Mouse (Mus musculus): ENCODE measurements at regions not wholly inside any gene's neighbourhood (a gene's known extent, or its start where the extent isn't known, plus 50 kb on each side); places are given as distances from the start of the nearest gene placed in this dataset.

DNA sequence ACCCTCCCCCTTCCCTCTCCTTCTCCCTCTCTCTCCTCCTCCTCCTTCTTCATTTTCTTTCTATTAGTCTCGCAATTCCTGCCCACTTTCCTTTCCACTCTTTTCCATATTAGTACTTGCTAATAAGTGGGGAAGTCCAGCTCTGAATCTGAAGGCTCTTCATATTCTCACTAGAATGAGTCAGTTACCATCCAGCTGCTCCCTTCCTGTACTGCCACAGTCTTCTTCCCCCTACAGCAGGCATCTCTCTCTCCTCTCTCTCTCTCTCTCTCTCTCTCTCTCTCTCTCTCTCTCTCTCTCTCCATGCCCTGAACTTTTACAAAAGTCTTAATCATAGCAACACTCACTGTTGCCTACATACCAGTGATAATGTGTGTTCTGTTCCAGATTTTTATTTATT is 226.6 kb upstream of the Pter start:
- no peak for DNase-seq (ENCODE audit: low spot score in 2 of 2)
- intact Hi-C loops (cut with DNase I), result no loop called here

DNA sequence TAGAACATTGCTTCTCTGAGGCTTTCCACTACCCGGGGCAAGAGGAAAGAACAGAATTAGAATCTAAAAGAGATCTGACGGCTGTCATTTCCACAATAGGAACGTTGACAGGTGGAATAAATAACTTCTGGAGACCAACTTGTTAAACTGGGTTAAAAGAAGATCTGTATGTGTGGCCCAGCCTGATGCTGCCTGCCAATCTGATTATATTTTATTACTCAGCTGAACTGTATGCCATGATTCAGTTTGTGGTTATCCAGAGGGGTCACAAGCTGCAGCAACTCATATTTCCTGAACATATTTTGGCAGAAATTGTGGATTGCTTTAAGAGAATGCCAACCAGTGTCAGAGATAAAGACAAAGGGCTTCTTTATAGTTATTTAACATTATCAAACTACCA is 224.5 kb upstream of the Pter start:
- intact Hi-C loops (cut with DNase I), result no loop called here
- DNase-seq (ENCODE audit: low spot score in 2 of 2), result no peak

DNA sequence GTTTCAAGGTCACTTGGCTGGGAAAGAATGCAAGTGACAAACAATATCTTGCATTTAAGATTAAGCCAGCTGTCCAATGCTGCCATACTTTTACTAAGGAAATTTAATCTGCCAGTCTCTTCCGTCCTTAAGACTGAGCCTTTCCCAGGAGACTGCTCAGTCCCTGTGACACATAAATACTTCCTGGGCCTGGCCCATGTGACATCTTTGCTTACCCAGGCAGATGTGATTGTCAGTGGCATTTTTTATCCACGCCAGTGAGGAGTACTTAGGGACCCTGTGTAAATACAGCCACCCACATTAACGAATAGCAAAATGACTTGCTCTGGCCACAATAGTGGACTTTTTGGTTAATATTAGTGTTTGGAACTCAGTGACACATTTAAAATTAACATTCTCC is 216.3 kb upstream of the Pter start:
- intact Hi-C loops (cut with DNase I), result loop anchor here (5.0 kb wide), 2 partner anchors 355 to 485 kb away; no protein-coding TSS in a partner anchor
- no peak for DNase-seq (ENCODE audit: low spot score in 2 of 2)

DNA sequence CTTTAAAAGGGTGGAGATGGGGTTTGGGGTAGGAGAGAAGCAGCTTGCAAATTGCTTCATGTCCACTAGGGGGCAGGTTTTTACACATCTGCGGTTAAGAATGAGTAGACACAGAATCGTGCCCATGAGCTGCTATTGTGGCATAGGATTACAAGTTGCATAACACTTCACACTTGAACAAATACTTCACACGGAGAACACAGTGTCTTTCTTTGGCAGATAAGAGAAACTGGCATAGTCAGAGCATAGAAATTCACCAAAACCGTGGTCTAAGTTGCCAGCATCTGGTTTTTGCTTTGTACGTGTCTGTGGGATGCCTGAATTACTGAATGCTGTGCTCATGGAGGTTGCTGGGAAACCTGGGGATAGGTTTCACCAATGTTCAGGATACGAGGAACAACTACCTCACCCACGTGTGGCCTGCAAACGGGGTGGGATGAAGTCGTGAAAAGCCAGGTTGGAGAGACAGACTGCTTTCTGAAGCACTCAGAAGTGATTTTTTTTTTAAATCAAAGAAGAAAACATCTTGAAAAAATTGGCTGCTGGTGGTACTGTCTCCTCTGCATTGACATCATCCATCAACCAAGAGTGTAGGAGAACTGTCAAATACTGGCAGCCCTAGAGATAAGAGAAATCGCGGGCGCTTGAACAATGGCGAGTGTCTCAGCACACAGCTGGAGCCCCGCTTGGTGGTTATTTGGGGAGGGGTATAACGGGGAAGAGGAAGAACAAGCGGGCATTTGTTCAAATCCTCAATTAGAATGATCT is 214.5 kb upstream of the Pter start:
- DNase-seq (ENCODE audit: low spot score in 2 of 2), result peak; percentile 66 to 84
- intact Hi-C loops (cut with DNase I), result loop anchor here (1.0 to 5.0 kb wide), 5 partner anchors 175 to 527 kb away; partner anchors contain the start of gene C1ql3

DNA sequence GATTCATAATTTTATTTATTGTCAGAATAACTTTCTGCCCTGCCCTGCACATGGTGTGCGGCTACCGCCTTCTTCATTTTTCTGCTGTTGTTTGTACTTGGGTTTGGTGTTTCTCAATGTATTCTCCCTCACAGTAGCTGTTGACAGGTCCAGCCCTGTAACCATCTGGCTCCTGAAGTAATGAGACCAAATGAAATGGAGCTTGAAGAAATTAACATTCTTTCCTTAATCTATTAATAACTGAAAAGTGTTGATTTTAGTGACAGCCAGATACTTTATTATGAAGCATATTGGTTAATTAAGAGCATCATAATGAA is 214.0 kb upstream of the Pter start:
- DNase-seq (ENCODE audit: low spot score in 2 of 2), result peak; percentile 20 to 21
- intact Hi-C loops (cut with DNase I), result loop anchor here (1.0 to 5.0 kb wide), 6 partner anchors 67 to 527 kb away; partner anchors contain the start of gene C1ql3

DNA sequence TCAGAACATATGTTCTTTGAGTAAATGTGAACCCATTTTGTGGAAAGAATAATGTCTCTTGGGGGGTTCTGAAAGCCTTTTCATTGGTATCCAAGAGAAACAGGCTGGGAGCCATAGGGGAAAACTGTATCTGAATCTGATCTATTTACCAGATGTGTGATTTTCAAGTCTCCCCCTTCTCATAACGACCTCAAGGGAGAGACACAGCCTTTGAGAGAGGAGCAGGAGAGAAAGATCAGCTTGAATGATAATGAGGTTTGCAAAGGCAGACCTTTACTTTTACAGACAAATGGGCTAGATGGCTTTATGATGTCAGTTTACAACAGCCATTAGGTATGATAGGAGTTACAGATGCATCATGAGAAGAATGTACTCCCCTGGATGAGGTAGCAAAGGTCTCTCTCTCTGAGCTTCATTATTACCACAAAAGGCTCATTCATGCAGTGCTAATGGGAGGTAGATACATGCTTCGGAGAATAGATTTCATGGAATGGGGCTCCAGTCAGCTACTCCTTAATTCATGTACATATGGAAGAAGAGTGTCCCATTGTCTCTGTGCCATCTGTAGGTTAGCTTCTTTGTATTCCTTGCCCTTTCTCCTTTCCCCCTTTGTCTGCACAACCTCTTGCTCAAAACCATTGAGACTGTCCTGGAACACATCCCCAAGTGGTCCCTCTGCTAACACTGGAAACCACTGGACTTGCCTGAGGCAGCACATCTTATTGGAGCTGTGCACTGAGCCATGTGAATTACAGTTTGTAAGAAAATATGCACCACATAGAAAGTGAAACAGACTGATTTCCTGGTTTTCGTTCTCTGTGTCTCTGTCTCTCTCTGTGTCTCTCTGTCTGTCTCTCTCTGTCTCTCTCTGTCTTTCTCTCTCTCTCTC is 207.5 kb upstream of the Pter start:
- intact Hi-C loops (cut with DNase I), result no loop called here

DNA sequence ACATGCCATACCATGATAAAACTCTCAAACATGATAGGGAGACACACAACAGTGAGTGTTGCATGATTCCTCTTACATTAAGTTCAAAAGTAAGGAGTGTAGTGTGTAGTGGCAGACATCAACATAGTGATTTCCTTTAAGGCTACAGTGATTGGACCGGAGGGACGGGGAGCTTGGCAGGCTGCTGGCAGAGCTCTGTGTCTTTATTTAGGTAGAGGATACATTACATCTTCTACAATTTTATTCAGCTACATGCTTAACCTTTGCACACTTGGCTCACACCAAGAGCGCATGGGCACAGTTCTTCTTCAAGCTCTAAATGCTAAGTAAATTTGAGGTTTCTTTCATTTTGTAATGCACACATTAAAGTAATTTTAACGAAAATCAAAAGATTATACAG is 194.6 kb upstream of the Pter start:
- intact Hi-C loops (cut with DNase I), result no loop called here
- DNase-seq (ENCODE audit: low spot score in 2 of 2), result no peak

More for the DNA sequence above, 207.5 kb upstream of the Pter start:
- DNase-seq (ENCODE audit: low spot score in 2 of 2), result no peak

DNA sequence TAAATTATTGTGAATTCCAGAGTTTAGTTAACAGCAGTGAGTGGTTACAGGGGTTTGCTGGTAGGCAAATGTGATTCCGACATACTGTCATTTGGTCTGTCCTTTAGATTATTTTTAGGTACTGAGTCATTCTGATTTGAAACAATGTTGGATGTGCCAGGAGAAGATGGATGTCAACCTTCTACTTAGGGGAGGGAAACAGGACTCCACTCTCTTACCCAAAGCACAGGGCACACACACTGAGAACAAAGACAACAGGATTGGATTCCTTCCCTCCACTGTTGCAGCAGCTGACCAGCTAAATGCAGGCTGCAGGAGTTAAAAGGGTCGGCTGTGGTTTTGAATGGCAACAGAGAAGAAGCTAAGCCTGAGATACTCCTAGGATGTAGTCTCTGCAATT is 186.7 kb upstream of the Pter start:
- intact Hi-C loops (cut with DNase I), result no loop called here
- DNase-seq (ENCODE audit: low spot score in 2 of 2), result no peak

DNA sequence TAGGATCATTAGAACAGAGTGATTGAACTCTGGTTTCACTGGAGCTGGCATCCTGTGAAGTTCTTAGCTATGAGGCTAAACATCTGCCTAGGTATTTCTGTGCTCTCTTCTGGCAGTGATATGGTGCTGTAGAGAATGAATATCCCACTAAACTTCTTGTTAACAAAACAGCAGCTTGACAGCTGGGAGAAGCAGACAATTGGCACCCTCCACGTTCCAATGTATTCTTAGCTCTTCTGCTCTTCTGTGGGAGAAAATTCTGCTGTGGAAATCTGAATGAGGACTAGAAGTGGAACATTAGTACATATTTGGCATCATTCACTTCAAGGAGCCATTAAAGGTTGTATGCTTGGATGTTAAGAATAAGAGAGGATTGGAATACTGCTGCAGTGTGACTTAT is 177.0 kb upstream of the Pter start:
- DNase-seq (ENCODE audit: low spot score in 2 of 2), result peak; percentile 19 to 76
- intact Hi-C loops (cut with DNase I), result no loop called here

DNA sequence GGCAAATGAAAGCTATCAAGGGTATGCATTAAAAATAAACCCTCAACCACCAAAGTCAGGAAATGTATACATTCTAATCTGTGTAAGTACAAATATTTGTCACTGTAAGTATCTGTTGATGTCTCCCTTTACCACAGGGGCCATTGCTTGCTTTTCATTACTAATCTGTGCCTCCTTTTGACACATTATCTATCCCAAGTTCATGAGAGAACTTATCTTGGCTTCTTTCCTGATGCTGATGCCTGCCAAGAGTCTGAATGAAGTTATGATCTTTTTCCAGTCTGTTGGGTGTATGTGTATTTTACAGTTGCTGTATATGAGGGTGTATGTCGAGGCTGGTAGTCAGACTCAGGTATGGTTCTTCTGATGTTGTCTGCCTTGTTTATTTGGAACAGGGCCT is 165.0 kb upstream of the Pter start:
- intact Hi-C loops (cut with DNase I), result no loop called here
- DNase-seq (ENCODE audit: low spot score in 2 of 2), result no peak

DNA sequence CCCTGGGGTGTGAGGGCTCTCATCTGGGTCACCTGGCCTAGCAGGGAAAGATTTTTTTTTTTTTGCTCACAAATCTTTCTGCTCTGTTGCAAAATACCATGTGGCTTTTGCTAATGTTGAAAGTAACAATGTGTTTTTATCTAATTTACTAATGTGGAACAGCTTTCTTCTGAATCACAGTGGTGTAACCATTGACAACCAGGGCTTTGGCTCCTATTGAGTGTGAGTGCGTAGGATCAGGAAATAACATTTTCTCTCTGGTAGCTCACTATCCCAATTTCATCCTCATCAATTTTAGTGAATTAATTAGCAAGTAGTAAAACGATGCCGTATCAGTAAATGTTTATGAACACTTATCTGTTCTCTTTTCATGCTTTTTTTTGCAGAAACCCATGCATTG is 163.9 kb upstream of the Pter start:
- DNase-seq (ENCODE audit: low spot score in 2 of 2), result no peak
- intact Hi-C loops (cut with DNase I), result no loop called here

DNA sequence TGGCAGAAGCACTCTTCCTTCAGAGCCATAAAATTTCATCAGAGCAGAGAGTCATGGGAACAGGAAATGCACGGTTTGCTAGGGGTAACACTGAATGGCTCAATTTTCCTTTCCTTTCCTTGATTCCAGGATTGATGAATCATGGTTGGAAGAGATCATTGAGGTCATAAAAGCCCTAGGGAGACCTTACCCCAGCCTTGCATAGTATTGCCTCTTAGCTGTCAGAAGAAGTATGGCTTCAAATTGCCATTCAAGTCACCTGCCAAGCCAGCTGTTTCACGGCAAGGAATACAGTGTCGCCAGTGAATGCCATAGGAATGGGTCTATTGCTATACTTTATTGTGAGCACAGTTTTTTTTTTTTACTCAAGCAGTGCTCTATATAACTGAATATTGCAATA is 162.4 kb upstream of the Pter start:
- intact Hi-C loops (cut with DNase I), result no loop called here
- no peak for DNase-seq (ENCODE audit: low spot score in 2 of 2)

DNA sequence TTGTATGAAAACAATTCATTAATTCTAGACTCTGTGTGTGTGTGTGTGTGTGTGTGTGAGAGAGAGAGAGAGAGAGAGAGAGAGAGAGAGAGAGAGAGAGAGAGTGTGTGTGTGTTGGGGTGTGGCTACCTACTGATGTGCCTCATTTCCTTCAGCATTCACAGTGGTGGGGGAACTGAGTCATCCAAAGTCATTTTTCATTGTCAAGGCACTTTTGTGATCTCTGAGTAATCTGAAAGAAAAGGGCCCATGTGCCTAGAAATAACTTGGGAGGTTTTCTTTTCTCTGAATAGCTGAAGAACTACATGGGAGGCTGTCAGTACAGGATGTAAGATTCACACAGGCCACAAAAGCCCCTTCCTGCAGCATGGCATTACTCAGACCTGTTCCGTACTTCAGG is 159.3 kb upstream of the Pter start:
- DNase-seq (ENCODE audit: low spot score in 2 of 2), result no peak

DNA sequence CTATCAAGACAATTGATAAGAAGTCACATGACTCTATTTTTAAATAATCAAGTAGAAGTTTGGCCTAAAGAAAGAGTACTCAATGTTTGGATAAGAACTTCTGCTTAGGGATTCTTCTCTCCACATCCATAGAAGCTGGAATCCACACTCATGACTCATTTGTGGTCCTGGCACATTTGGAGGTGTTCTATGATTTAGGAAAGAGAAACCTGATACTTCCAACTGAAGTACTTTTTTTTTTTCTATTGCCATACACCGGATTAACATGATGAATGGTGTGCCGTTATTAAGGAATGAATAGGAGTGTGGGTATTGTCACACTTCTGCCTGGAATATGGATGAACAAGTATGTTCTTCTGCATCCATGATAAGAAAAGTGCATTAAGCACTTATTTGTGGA is 158.5 kb upstream of the Pter start:
- DNase-seq (ENCODE audit: low spot score in 2 of 2), result no peak
- intact Hi-C loops (cut with DNase I), result no loop called here

More for the DNA sequence above, 159.3 kb upstream of the Pter start:
- intact Hi-C loops (cut with DNase I), result no loop called here

DNA sequence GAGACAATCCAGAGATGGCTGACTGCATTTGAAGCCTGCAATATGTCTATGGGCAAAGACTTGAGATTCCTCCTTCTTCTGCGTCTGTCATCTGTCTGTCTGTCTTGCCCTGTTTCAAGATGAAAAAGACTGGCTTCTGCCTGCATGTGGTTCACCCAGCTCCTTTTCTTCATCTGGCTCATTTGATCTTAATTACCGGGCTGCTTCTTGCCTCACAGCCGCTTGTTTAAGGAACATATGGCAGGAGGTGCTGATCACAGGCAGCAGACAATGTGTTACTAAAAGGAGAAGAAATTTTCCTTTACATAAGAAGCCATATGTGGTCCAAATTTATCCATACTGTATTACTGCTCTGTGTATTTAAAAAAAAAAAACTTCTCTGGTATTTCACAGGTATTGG is 147.0 kb upstream of the Pter start:
- peak; percentile 58 to 87 for DNase-seq (ENCODE audit: low spot score in 2 of 2)
- intact Hi-C loops (cut with DNase I), result loop anchor here (1.0 to 5.0 kb wide), 5 partner anchors 22 to 485 kb away; partner anchors contain the start of gene C1ql3

DNA sequence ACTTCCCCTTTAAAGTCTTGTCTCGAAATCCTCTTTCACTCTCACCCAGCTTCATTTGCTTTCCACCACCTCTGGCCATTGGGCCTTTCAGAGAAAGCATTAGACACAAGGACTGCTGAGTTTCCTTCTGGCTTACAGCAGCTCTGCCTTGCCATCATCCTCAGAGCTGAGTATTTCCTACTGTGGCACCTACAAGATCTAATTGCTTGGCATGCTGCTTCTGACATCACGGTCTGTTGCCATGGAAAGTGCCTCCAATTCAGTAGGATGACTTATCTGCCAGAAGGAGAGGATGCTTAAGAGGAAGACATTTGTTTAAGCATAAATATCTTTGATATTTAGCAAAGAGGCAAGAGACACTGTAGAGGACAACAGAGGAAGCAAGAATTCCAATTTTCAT is 146.1 kb upstream of the Pter start:
- intact Hi-C loops (cut with DNase I), result loop anchor here (1.0 to 5.0 kb wide), 5 partner anchors 21 to 485 kb away; partner anchors contain the start of gene C1ql3
- DNase-seq (ENCODE audit: low spot score in 2 of 2), result peak; percentile 34 to 77

DNA sequence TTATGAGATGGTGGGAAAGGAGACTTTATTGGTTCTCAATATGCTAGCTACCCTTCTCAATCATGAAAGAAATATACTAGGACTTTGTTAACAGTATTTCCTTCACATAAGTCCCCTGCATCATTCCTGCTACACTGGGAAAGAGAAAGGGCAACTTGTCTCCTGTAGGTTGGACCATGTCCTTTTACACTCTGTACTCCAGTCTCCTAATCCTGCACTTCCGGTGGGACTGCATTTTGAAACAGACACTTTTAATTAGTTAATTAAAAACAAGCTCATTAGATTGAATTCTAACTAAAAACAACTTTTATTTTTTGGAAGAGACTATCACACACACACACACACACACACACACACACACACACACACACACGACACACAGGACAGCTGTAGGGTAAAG is 131.2 kb upstream of the Pter start:
- no peak for DNase-seq (ENCODE audit: low spot score in 2 of 2)
- intact Hi-C loops (cut with DNase I), result no loop called here

DNA sequence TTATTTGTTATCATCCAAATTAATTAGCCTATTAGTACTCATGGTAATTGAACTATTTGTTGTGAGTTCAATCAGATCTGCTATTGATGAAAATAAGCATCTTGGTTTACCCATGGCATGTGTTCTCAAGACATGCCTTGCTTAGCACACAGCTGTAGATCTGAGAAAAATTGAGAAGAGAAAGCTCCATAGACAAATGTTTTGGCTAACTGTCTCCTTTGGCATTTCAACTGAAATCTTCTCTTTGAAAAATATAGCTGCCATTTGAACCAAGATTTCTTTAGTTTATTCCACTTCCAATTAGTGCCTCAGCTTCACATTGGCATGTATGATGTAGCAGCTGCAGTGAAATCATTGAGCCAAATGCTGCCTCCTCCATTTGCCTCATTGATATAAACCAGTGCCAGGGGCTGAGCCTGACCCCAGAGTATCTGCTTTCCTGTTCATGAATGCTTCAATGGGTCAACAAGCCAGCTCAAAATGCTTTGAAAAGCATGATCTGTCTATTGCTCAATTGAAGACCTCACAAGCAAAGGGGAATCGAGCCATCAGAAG is 126.1 kb upstream of the Pter start:
- intact Hi-C loops (cut with DNase I), result loop anchor here (2.0 kb wide), 1 partner anchor 21 kb away; no protein-coding TSS in a partner anchor
- DNase-seq (ENCODE audit: low spot score in 2 of 2), result no peak

DNA sequence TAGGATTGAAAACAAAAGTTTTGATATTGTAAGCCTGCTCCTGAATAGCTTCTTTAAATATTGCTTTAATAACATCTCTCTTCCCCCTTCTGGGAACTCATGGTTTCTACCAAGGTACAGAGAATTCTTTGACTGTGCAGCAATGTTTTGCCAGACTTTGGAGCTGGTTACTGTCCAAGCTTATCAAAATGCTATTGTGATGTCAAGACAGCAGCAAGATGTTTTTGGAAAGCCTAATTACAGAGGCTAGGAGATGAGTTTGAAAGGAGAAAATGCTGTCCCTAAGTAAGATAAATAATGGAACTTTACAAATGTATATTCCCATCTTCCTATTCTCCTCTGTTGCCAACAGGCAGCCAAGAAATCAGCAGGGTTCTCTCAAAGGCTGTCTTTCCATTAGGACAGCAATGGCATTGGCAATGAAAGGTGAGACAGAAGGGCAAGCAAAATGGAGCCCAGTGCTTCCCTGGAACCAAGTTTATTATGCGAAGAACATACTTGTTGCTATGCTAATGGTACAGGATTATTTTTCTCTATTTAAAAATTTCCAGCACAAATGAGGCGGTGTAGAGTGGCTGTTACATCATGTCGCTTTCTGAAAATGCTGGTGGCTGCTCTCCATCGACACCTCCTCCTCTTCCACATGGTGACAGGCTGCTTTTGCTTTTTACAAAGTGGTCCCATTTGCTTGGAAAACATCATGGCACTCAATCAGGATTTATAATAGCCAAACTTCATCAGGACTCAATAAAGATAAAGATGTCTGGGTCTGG is 124.5 kb upstream of the Pter start:
- peak in 1 of 2 experiments; percentile 63 for DNase-seq (ENCODE audit: low spot score in 2 of 2)
- intact Hi-C loops (cut with DNase I), result loop anchor here (2.0 kb wide), 1 partner anchor 23 kb away; no protein-coding TSS in a partner anchor

DNA sequence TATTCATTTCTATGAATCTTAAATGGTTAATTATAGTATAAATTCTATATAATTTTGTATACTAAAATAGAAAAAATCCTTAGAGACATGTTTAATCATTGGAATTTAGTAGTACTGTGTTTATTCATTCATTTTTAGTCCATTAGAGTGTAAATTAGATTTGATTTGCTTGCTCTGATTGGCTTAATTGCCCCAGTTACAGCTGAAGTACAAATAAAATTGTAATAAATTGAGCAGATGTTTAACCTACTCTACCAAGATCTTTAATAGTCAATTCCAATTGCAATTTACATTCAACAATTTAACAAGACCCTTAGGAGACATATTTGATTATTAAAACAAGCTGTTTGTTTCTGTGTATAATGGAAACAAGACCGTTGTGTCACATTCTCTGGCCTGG is 121.2 kb upstream of the Pter start:
- no peak for DNase-seq (ENCODE audit: low spot score in 2 of 2)
- intact Hi-C loops (cut with DNase I), result no loop called here
